Mouse (Mus musculus) lung, adult 18-20 months (tissue): ENCODE measurements around the gene Rbms3.

Source experiments
- DNase-seq, 2 experiments: peaks; one replicate each; pipeline ENCODE4 v3.0.0; 2022; ENCODE audit warnings: mixed read lengths in 2 of 2

The Rbms3 gene

GRCm38 (mm10) chr9:117172526-117172925, 457.2 kb downstream of the Rbms3 start:
- no peak for DNase-seq

- DNase-seq, result no peak
Measured at GRCm38 (mm10) chr9:117169196-117169595, 460.5 kb downstream of the Rbms3 start.

GRCm38 (mm10) chr9:117163143-117163542, 466.6 kb downstream of the Rbms3 start:
- no peak for DNase-seq

GRCm38 (mm10) chr9:117161150-117161549, 468.6 kb downstream of the Rbms3 start:
- no peak for DNase-seq

GRCm38 (mm10) chr9:117156330-117156905, 473.3 kb downstream of the Rbms3 start:
- no peak for DNase-seq

GRCm38 (mm10) chr9:117154590-117154989, 475.1 kb downstream of the Rbms3 start:
- DNase-seq, result no peak

- DNase-seq, result no peak
Measured at GRCm38 (mm10) chr9:117153686-117154274, 475.9 kb downstream of the Rbms3 start.

GRCm38 (mm10) chr9:117151951-117152350, 477.8 kb downstream of the Rbms3 start:
- DNase-seq, result no peak

- no peak for DNase-seq
Measured at GRCm38 (mm10) chr9:117144057-117144723, 485.5 kb downstream of the Rbms3 start.

- DNase-seq, result no peak
Measured at GRCm38 (mm10) chr9:117139971-117140370, 489.7 kb downstream of the Rbms3 start.

GRCm38 (mm10) chr9:117136410-117136809, 493.3 kb downstream of the Rbms3 start:
- no peak for DNase-seq

GRCm38 (mm10) chr9:117134043-117134442, 495.7 kb downstream of the Rbms3 start:
- peak; percentile 33 to 57 for DNase-seq

GRCm38 (mm10) chr9:117126816-117127215, 502.9 kb downstream of the Rbms3 start:
- DNase-seq, result peak in 1 of 2 experiments; percentile 11

GRCm38 (mm10) chr9:117125844-117126243, 503.9 kb downstream of the Rbms3 start:
- no peak for DNase-seq

GRCm38 (mm10) chr9:117121572-117121971, 508.1 kb downstream of the Rbms3 start:
- DNase-seq, result no peak

- peak; percentile 10 to 34 for DNase-seq
Measured at GRCm38 (mm10) chr9:117117181-117117729, 512.5 kb downstream of the Rbms3 start.

GRCm38 (mm10) chr9:117115609-117116008, 514.1 kb downstream of the Rbms3 start:
- no peak for DNase-seq

GRCm38 (mm10) chr9:117113592-117113991, 516.1 kb downstream of the Rbms3 start:
- no peak for DNase-seq

- DNase-seq, result no peak
Measured at GRCm38 (mm10) chr9:117107926-117108325, 521.8 kb downstream of the Rbms3 start.

GRCm38 (mm10) chr9:117102198-117102930, 527.3 kb downstream of the Rbms3 start:
- no peak for DNase-seq

GRCm38 (mm10) chr9:117100181-117100580, 529.5 kb downstream of the Rbms3 start:
- no peak for DNase-seq

GRCm38 (mm10) chr9:117093551-117093950, 536.2 kb downstream of the Rbms3 start:
- DNase-seq, result no peak

- no peak for DNase-seq
Measured at GRCm38 (mm10) chr9:117092177-117092555, 537.5 kb downstream of the Rbms3 start.
